Mouse (Mus musculus): Measurements from ENCODE around the gene Ifna12. TPM values are rescaled to one million over a fixed set of nuclear protein-coding genes. Genes with fewer than 3 reads are reported as not detected.

Gene Ifna12
- polyA plus RNA-seq (2014; fragmentation: Nextera tagmentation; extraction: Ambion mirVana), result not detected in 2 replicates

GRCm38 (mm10) chr4:88603276-88603675 lies at the start of gene Ifna12:
Gene Ifna12, minus strand, starts transcription at chr4:88603376.
- Histone ChIP-seq H3K36me3 (replicated peaks; ENCODE audit: control insufficient read depth, insufficient read depth) (no peaks in the 10 kb centered on the region), H3K4me1 (replicated peaks; ENCODE audit: control insufficient read depth, insufficient read depth, low read length) (no peaks in the 10 kb centered on the region), H3K4me2 (replicated peaks) (no peak within 1 kb of the TSS), H3K4me3 (replicated peaks; ENCODE audit: low read length) (no peak within 1 kb of the TSS), H3K27ac (no peak within 1 kb of the TSS), H3K9ac (no peak within 1 kb of the TSS), H3K27me3 (ENCODE audit: control insufficient read depth, insufficient read depth, low read length) (no peaks in the 10 kb centered on the region), H3K9me3 (ENCODE audit: control insufficient read depth, low read length) (no peaks in the 10 kb centered on the region)
- DNase-seq (ENCODE audit: low spot score), result no peak
- ATAC-seq (ENCODE audit: low FRiP score), result no peak

GRCm38 (mm10) chr4:88644359-88644758 lies 41.2 kb upstream of the Ifna12 start, which contains the start of gene Ifna13:
Gene Ifna13, minus strand, starts transcription at chr4:88644459.
- Histone ChIP-seq H3K4me1 (replicated peaks; ENCODE audit: control insufficient read depth, insufficient read depth, low read length) (no peaks in the 10 kb centered on the region), H3K27ac (no peak within 1 kb of the TSS), H3K4me2 (replicated peaks) (no peak within 1 kb of the TSS), H3K9me3 (ENCODE audit: control insufficient read depth, low read length) (no peaks in the 10 kb centered on the region), H3K36me3 (replicated peaks; ENCODE audit: control insufficient read depth, insufficient read depth) (no peaks in the 10 kb centered on the region), H3K4me3 (replicated peaks; ENCODE audit: low read length) (no peak within 1 kb of the TSS), H3K9ac (no peak within 1 kb of the TSS), H3K27me3 (ENCODE audit: control insufficient read depth, insufficient read depth, low read length) (no peaks in the 10 kb centered on the region)
- DNase-seq (ENCODE audit: low spot score) (no peak), ATAC-seq (ENCODE audit: low FRiP score) (no peak)
- WGBS, result 69% methylated on average over 2 of the region's 2 CpGs

- H3K9me3 ChIP-seq (ENCODE audit: control insufficient read depth, low read length), result no peaks in the 10 kb centered on the region
- ATAC-seq (ENCODE audit: low FRiP score) (no peak), DNase-seq (ENCODE audit: low spot score) (no peak)
- no peaks in the 10 kb centered on the region for H3K27me3 ChIP-seq (ENCODE audit: control insufficient read depth, insufficient read depth, low read length)
- H3K4me1 ChIP-seq (replicated peaks; ENCODE audit: control insufficient read depth, insufficient read depth, low read length), result no peaks in the 10 kb centered on the region
- H3K36me3 ChIP-seq (replicated peaks; ENCODE audit: control insufficient read depth, insufficient read depth), result no peaks in the 10 kb centered on the region
- no peak overlapping the region for H3K27ac ChIP-seq
- H3K4me2 ChIP-seq (replicated peaks), result no peak overlapping the region
- H3K9ac ChIP-seq, result no peak overlapping the region
- H3K4me3 ChIP-seq (replicated peaks; ENCODE audit: low read length), result no peak overlapping the region
- 46% methylated on average over 2 of the region's 2 CpGs for WGBS
Observed at GRCm38 (mm10) chr4:88642526-88642925, 39.4 kb upstream of the Ifna12 start.

GRCm38 (mm10) chr4:88641077-88641831 lies 38.1 kb upstream of the Ifna12 start:
- DNase-seq (ENCODE audit: low spot score) (peak; percentile 97), ATAC-seq (ENCODE audit: low FRiP score) (peak; percentile 98)
- Histone ChIP-seq H3K4me3 (replicated peaks; ENCODE audit: low read length) (0 out of 2 replicates have a peak overlapping the region, but pooled peaks have one; percentile 8), H3K4me2 (replicated peaks) (peak overlapping the region; percentile 38), H3K9ac (no peak overlapping the region), H3K27ac (no peak overlapping the region), H3K4me1 (replicated peaks; ENCODE audit: control insufficient read depth, insufficient read depth, low read length) (no peaks in the 10 kb centered on the region), H3K27me3 (ENCODE audit: control insufficient read depth, insufficient read depth, low read length) (no peaks in the 10 kb centered on the region), H3K36me3 (replicated peaks; ENCODE audit: control insufficient read depth, insufficient read depth) (no peaks in the 10 kb centered on the region), H3K9me3 (ENCODE audit: control insufficient read depth, low read length) (no peaks in the 10 kb centered on the region)
- 18% methylated on average over 11 of the region's 11 CpGs for WGBS

GRCm38 (mm10) chr4:88640704-88641076 lies 37.5 kb upstream of the Ifna12 start:
- H3K9me3 ChIP-seq (ENCODE audit: control insufficient read depth, low read length), result no peaks in the 10 kb centered on the region
- ATAC-seq (ENCODE audit: low FRiP score), result no peak
- H3K4me3 ChIP-seq (replicated peaks; ENCODE audit: low read length), result 0 out of 2 replicates have a peak overlapping the region, but pooled peaks have one; percentile 8
- no peaks in the 10 kb centered on the region for H3K4me1 ChIP-seq (replicated peaks; ENCODE audit: control insufficient read depth, insufficient read depth, low read length)
- no peak overlapping the region for H3K9ac ChIP-seq
- H3K4me2 ChIP-seq (replicated peaks), result peak overlapping the region; percentile 38
- WGBS, result 66% methylated on average over 8 of the region's 8 CpGs
- H3K36me3 ChIP-seq (replicated peaks; ENCODE audit: control insufficient read depth, insufficient read depth), result no peaks in the 10 kb centered on the region
- no peak for DNase-seq (ENCODE audit: low spot score)
- no peaks in the 10 kb centered on the region for H3K27me3 ChIP-seq (ENCODE audit: control insufficient read depth, insufficient read depth, low read length)
- no peak overlapping the region for H3K27ac ChIP-seq

- WGBS, result 92% methylated on average over 4 of the region's 4 CpGs
- H3K4me2 ChIP-seq (replicated peaks), result no peak within 1 kb of the TSS
- no peak for DNase-seq (ENCODE audit: low spot score)
Observed at GRCm38 (mm10) chr4:88634311-88634710, 31.1 kb upstream of the Ifna12 start, which contains the start of gene C87499. Gene C87499, minus strand, starts transcription at chr4:88634411.

GRCm38 (mm10) chr4:88592285-88592684 lies 10.9 kb downstream of the Ifna12 start, which contains the start of gene Ifna9:
Gene Ifna9, minus strand, starts transcription at chr4:88592385.
- Histone ChIP-seq H3K4me2 (replicated peaks) (no peak within 1 kb of the TSS), H3K4me3 (replicated peaks; ENCODE audit: low read length) (no peak within 1 kb of the TSS), H3K4me1 (replicated peaks; ENCODE audit: control insufficient read depth, insufficient read depth, low read length) (no peaks in the 10 kb centered on the region), H3K27ac (no peak within 1 kb of the TSS), H3K36me3 (replicated peaks; ENCODE audit: control insufficient read depth, insufficient read depth) (no peaks in the 10 kb centered on the region), H3K27me3 (ENCODE audit: control insufficient read depth, insufficient read depth, low read length) (no peaks in the 10 kb centered on the region), H3K9ac (no peak within 1 kb of the TSS), H3K9me3 (ENCODE audit: control insufficient read depth, low read length) (no peaks in the 10 kb centered on the region)
- no peak for DNase-seq (ENCODE audit: low spot score)
- WGBS, result 75% methylated on average over 1 of the region's 1 CpGs
- no peak for ATAC-seq (ENCODE audit: low FRiP score)

More at GRCm38 (mm10) chr4:88634311-88634710, 31.1 kb upstream of the Ifna12 start, which contains the start of gene C87499:
- Histone ChIP-seq H3K27ac (no peak within 1 kb of the TSS), H3K9me3 (ENCODE audit: control insufficient read depth, low read length) (no peaks in the 10 kb centered on the region), H3K4me3 (replicated peaks; ENCODE audit: low read length) (no peak within 1 kb of the TSS), H3K36me3 (replicated peaks; ENCODE audit: control insufficient read depth, insufficient read depth) (no peaks in the 10 kb centered on the region), H3K4me1 (replicated peaks; ENCODE audit: control insufficient read depth, insufficient read depth, low read length) (no peaks in the 10 kb centered on the region), H3K9ac (no peak within 1 kb of the TSS), H3K27me3 (ENCODE audit: control insufficient read depth, insufficient read depth, low read length) (no peaks in the 10 kb centered on the region)
- ATAC-seq (ENCODE audit: low FRiP score), result no peak

- Histone ChIP-seq H3K4me1 (replicated peaks; ENCODE audit: control insufficient read depth, insufficient read depth, low read length) (no peaks in the 10 kb centered on the region), H3K9me3 (ENCODE audit: control insufficient read depth, low read length) (no peaks in the 10 kb centered on the region), H3K27ac (no peak within 1 kb of the TSS), H3K4me2 (replicated peaks) (no peak within 1 kb of the TSS), H3K9ac (no peak within 1 kb of the TSS), H3K4me3 (replicated peaks; ENCODE audit: low read length) (no peak within 1 kb of the TSS), H3K27me3 (ENCODE audit: control insufficient read depth, insufficient read depth, low read length) (no peaks in the 10 kb centered on the region), H3K36me3 (replicated peaks; ENCODE audit: control insufficient read depth, insufficient read depth) (no peaks in the 10 kb centered on the region)
- DNase-seq (ENCODE audit: low spot score) (no peak), ATAC-seq (ENCODE audit: low FRiP score) (no peak)
- 50% methylated on average over 1 of the region's 1 CpGs for WGBS
Observed at GRCm38 (mm10) chr4:88571698-88572097, 31.5 kb downstream of the Ifna12 start, which contains the start of gene Ifna14. Gene Ifna14, minus strand, starts transcription at chr4:88571798.

GRCm38 (mm10) chr4:88561791-88562190 lies 41.4 kb downstream of the Ifna12 start:
- Histone ChIP-seq H3K36me3 (replicated peaks; ENCODE audit: control insufficient read depth, insufficient read depth) (no peaks in the 10 kb centered on the region), H3K4me2 (replicated peaks) (no peak overlapping the region), H3K9ac (no peak overlapping the region), H3K27ac (no peak overlapping the region), H3K9me3 (ENCODE audit: control insufficient read depth, low read length) (no peaks in the 10 kb centered on the region), H3K4me1 (replicated peaks; ENCODE audit: control insufficient read depth, insufficient read depth, low read length) (no peaks in the 10 kb centered on the region), H3K4me3 (replicated peaks; ENCODE audit: low read length) (no peak overlapping the region), H3K27me3 (ENCODE audit: control insufficient read depth, insufficient read depth, low read length) (no peaks in the 10 kb centered on the region)
- DNase-seq (ENCODE audit: low spot score), result no peak
- 100% methylated on average over 1 of the region's 1 CpGs for WGBS
- ATAC-seq (ENCODE audit: low FRiP score), result no peak
